Mouse (Mus musculus) cerebellum, postnatal 14 days (tissue): ENCODE results near the gene Creb3.

Experiments used
- DNase-seq, 2 experiments: peaks; one replicate each; pipeline ENCODE4 v3.0.0; 2021; ENCODE audit warnings: mixed read lengths in 2 of 2

Creb3 gene

DNA sequence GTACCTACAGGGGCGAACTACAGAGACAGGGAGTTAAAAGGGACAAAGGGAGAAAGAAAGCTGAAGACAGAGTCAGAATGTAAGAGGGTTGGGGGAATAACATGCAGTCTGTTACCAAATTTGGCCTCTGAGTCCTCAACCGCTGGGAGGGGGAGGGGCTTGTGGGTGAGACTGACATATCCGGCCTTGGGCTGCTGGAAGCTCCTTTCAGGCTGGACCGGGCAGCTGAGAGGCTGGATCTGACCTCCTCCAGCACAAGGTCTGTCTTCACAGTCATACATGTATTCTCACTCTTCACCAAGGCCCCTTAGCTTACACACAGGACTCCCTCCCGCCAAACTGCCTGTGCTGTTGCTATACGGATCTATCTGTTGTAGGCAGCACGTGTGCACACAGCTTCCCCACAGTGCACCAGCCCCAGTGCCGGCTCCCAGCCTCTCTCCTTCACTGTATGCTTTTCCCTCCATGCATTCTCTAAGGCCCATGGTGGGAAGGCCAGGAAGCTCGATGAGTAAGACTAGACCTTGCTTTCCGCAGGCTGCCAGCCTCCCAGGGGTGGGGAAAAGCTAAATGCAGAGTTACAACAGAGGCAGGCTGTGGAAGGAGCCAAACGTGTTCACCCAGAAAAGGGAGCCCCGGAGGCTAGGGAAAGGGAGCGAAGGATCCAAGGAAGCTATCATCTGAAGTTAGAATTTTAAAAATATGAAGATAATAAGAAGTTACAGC is 3.3 kb upstream of the Creb3 start:
- peak in 1 of 2 experiments; percentile 33 for DNase-seq

DNA sequence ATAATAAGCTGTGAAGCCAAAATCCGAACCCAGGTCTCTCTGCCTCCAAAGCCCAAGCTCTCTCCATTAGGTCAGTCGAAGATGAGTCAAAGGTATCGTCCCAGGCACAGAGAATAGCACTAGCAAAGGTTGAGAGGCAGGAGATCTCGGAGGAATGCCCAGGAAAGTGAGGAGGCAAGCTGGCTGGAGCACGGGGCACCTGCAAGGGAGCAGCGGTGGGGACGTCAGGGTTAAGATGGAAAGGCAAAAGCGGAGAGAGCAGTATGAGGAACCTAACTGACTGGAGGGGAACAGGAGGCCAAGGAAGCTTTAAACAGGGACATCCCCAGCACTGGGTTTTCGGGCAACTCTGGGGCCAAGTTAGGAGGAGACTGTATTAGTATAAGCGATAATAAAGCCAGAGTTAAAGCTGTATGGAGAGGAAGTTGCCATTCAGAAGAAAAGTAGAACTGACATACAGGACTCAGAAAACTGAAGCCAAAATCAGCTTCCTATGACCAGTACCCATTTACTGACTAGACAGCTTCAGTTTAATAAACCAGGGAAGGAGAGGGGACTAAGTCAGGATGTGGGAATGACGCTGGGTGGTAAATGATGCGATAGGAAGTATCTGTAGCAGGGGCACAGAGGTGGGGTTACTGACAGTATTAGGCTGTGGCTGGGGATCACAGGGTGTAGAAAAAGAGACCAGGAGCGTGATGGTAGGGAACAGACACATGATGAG is 2.5 kb upstream of the Creb3 start:
- no peak for DNase-seq

DNA sequence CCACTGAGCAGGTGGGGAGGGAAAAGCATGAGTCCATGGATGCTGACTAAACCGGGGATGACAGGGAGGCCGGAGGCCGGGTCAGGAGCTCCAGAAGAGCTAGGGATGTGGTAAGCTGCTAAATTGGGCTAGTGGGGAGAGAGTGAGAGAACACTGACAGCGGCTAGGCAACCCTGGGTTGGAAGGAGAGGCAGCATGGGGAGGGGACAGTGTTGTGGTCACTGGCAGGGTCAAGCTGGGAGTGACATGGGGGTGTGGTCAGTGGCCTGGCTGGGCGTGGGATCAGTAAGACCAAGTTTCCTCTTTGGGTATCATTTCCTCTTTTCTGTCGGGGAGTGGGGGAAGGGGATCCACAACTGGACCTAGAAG is 1.9 kb upstream of the Creb3 start:
- no peak for DNase-seq

DNA sequence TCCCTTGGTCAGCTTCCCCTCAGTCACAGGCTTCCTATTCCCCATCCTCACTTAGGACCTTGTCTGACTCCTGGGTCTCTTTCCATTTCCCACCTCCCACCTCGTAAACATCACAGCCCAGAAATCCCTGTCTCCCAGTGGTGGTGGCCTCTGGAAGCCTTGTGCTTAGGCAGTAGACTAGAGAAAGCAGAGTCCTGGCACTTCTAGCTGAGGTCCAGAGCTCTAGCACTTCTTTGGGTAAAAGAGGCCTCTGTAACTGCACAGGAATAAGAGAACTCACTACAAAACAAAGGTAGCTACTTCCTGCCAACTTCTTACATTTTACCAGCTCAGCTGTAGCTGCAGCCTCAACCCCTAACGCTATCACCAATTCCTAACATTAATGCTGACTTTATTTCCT is 1.2 kb upstream of the Creb3 start:
- no peak for DNase-seq

DNA sequence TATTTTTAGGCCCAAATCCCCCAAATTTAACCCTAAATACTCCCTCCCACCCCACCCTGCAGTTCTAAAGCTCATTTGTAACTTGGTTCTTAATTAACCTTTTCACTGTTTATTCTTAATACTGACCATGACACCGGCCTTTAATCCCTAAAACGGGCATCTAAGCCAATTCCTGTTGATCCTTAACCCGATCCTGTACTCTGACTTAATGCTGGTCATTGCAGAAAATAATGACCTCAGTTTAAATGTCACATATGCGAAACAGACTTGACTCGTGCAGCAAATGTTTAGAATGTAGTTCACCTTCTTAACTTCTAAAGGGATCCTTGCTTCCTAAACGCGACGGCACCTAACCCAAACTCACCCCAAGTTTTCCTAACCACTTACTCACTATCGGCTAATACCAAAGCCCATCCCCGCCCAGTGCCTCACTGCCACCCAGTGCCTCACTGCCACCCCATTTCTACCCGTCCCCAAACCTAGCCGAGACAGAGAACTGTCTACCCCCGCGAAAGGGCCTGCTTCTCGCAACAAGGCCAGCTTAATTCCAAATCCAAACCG is 616 bp upstream of the Creb3 start:
- no peak for DNase-seq

DNA sequence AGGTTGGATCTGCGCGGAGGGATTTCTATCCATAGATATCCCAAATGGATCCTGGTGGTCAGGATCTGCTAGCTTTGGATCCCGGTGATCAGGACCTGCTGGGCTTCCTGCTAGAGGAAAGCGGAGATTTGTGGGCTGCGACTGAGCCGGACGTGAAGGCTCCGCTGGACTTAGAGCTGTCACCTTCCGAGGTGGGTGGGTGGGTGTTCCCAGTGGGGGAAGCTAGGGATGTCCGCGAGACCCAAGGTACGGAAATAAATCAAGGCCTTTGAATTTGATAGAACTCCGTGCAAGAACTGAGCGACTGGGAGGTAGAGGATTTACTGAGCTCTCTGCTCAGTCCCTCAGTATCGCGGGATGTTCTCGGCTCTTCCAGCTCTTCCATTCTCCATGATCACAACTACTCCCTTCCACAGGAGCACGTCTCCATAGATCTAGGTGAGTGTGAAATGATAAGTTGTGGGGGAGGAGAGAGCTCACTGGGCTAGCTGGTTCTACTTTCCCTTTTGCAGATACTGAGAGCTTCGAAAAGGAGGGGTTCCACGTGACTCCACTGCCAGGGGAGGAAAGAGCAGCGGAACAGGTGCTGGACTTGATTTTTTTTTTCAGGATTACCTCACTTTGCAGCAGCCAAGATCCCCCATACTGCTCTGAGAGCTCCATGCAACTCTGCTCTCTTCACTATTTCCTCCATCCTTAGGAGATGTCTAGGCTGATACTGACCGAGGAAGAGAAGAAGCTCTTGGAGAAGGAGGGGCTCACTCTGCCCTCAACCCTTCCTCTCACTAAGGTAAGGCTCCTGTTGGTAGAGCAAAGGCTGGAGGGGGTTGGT is 853 bp downstream of the Creb3 start:
- no peak for DNase-seq

DNA sequence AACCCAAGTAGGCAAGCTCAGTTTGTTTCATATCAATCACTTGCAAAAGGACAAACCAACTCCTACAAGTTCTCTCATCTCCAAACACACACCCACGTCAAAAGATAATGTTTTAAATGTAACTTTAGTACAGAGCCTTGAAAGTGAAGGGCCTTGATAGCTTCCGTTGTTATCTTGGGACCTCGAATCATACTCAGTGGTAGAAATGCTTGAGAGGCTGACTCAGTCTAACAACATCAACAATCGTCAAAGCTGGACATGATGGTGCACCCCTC is 1.4 kb downstream of the Creb3 start:
- DNase-seq: no peak

DNA sequence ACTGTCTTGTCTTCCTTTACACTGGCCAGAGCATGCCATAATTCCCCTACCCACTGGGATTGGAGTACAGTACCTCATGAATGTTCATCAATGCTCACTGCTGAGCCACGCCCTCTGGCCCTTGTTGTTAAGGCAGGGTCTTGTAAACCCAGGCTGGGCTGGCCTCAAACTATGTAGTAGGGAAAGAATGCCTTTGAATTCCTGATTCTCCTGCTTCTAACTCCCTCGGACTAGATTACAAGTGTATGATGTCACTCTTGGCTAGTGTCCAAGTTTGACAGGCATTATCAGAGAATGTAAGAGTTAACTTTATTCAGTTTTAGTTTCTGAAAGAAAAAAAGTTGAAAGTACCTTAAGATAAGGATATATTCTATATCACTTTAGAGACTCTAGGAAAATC is 2.1 kb downstream of the Creb3 start:
- no peak for DNase-seq

DNA sequence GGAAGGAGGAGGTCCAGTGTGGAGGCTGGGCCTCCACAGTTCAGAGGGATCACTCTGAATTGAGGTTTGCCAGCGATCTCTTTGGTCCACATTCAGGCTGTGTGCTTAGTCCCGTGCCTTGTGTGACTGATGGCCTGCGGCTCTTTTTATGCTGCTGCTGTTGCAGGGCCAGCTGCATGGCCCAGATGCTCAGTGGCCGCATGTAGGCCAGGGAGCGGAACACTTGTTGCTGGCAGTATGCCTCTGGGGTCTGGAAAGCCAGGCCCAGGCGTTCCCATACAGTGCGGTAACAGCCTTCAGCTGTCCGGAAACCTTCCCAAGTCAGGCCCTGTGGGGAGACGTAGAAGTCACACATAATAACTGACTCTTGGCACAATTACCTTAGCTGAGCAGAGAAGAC is 5.0 kb downstream of the Creb3 start:
- no peak for DNase-seq

DNA sequence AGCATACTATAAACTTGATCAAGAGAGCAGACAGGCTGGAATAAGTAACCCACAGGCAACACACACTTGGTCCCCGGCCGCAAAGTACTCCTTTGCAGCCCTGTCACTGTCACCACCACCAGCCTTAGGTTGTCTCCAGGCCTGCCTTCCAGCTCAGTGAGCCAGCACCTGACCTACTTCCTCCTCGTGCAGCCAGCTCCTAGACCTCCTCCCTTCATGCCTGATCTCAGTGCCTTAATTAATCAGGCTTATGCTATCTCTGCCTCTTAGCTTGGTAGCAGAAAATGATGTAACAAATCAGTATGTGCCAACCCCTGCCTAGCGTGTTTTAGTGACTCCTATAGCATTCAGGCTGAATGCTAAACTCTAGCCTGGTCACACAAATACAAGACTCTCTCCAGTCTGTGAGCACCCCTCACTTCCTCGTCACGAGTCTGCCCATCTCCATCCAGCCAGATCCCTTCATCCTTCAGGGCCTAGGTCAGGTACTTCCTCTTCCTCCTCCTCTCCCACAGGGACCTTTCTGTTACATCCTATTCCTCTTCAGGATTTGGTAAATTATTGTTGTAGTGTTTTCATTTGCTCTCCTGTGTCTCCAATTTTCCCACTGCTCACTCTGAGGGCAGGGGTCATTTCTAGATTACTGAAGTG is 9.4 kb downstream of the Creb3 start:
- DNase-seq: no peak

DNA sequence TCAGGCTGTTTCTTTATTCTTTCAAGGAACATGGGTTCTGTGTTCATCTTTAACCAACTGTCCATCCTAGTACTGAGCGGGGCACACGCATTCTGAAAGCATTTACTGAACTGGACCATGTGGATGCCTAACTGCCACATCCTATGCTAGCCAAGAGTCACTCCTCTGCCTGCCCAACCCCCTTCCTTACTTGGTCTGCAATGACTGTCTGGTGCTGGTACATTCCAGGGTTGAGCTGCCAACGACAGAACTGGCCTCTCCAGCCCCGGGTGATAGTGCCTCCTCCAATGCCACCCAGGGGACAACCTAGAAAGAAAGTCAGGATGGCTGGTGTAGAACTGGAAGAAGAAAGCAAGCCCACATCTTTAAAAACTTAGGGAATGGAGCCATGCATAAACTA is 11.4 kb downstream of the Creb3 start:
- no peak for DNase-seq

DNA sequence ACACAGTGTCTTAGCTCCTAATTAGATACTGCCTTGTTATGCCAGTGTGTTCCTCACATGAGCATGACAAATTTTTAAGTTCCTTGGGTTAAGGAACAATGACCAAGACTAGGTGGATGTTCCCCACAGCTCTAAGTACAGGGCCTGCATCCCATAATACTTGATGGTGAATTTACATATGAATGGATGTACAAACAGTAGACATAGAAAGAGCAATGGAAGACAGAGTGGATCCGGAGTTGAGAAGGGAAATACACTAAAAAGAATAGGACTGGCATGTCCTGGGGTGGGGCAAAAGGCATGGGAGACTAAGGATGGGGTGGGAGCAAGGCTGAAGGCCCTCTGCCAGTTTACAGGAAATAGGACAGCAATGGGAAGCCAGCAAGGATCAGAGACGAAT is 13.2 kb downstream of the Creb3 start:
- DNase-seq: no peak

DNA sequence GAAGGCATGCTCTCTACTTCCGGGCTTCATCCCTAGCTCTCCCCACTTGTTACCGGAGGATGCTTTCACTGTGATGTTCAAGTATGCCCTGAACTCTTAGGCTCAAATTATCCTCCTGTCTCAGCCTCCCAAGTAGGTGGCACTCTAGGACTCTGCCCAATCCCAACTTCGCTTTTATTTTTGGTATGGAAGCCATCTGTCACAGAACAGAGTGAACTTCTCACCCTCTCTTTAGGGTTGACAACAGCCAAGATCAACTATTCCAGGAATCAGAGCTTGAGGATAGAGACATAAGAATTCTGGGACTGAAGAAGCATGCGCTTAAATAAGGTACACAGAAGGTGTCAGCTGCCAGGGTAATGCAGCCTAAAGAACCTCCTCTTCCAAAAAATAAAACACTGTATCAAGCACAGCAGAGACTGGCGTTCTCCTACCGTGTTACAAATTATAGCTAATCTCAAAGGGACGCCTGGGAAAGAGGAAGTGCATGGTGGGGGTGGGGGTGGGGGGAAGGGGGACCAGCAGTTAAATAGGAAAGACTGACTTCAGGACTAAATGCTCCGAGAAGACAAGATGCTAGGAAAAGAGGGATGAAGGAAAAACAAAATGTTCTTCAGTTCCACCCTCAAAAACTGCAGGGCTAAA is 15.2 kb downstream of the Creb3 start:
- DNase-seq: no peak

DNA sequence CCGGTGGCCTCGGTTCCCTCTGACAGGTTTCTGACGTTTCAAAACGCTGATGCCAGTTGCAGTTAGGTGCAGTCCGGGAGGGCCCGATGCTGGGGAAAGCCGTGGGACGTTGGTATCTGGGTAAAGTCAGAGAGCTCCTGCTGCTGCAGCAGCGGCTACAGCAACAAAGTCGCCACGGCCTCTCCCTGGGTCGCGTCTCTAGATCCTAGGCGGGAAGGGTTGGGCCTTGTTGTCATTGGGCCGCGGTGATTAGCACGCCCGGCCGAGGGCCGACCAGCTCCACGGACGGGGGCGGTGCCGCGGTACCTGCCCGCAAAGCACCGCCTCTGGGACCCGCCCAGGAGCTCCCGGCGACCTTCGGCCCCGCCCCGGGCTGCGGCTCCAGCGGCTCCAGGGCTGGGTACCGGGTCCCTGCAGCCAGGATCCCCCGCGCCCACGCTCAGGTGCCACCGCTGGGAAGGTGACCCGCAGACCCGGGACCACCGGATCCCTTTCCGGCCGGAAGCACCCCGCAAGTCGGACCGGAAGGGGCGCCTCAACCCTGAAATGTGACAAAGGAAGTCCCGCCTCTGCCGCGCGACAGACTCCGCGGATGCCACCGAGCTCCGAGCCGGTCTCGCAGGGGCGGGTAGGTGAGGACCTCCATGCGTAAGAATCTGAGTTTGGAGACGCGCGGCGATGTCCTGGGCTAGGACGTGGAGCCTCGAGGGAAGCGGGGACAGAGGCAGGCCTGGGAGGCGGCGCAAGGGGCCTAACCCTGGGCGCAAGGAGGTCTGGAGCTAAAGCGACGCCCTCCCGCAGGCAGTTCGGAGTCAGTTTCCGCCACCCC is 16.5 kb downstream of the Creb3 start, which contains the start of the genes Rgp1 and Gba2:
Rgp1 (plus strand) TSS at position 340 of the 829 bp plus-strand sequence.
Gba2 (minus strand) TSS at position 498 of the 829 bp plus-strand sequence.
- DNase-seq: peak; percentile 86 to 90

DNA sequence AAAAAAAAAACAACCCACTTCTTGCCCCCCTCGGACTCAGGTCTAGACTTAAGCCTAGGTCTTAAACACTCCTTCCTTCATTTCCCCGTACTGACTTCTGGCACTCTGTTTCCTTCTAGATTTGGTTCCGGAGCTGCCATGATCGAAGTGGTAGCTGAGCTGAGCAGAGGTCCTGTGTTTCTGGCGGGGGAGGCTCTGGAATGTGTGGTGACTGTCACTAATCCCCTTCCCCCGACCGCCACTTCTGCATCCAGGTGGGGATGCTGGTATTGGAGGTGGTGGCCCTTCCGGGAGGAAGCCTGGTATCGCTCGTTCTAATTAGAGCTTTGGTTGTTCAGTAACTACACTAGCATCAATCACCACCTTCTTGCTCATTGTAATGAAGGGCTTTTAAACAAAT is 17.1 kb downstream of the Creb3 start:
- DNase-seq: no peak

DNA sequence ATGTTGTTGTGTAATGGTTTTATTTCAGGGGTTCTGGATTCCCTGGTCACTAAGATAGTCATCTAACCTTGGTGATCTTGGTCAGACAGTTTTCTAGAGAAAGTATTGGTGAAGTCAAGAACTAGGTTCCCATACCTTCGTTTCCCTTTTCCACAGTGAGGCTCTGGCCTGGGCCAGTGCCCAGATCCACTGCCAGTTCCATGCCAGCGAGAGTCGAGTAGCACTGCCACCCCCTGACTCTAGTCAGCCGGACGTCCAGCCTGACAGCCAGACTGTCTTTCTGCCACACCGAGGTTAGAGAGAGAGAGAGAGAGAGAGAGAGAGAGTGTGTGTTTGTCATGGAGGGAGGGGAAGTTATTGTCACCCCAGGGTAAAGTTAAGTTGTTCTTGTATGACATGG is 17.6 kb downstream of the Creb3 start:
- peak in 1 of 2 experiments; percentile 38 for DNase-seq

DNA sequence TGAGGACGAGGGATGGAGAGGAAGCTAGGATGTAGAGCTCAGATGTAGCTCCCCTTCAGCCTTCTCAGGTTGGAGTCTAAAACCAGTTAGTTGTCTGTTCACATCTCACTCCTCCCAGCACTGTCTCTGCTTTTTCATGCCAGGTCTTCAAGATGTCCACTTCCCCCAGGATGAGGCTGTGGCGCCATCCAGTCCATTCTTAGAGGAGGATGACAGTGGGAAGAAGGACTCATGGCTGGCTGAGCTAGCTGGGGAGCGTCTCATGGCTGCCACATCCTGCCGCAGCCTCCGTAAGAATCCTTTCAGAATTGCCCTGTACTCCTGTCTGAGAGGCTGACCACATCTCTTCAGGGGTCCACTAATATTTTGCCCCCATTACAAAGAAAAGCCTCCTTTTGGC is 18.6 kb downstream of the Creb3 start:
- no peak for DNase-seq

DNA sequence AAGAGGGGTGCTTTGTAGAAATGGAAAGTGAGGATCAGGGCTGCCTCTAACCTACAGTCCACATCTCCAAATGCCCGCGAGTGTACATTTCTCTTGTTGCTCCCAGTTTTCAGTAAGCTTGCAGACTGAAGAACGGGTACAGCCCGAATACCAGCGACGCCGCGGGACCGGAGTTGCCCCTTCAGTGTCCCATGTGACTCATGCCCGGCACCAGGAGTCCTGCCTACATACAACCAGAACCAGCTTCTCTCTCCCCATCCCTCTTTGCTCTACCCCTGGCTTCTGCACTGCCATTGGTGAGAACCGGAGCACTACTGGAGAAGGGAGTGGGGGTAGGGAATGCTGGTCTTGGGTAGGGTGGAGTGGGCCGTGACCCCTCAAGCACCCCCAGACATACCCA is 19.2 kb downstream of the Creb3 start:
- DNase-seq: no peak

DNA sequence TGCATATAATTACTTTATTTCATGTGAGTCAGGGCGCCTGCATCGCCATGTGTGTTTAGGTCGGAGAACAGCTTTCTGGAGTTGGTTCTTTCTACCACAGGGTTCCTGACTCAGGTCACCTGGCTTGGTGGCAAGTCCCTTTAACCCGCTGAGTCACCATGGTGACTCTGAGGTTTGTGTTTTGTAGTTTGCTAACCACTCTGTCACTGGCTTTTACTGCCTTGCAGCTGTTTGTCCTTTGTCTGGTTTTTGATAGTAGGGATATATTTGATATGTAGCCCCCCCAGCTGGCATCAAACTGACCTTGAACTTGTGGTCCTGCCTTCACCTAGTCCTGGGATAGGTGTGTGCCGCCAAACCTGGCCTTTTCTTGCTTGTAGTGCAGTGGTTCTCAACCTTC is 20.1 kb downstream of the Creb3 start:
- no peak for DNase-seq

DNA sequence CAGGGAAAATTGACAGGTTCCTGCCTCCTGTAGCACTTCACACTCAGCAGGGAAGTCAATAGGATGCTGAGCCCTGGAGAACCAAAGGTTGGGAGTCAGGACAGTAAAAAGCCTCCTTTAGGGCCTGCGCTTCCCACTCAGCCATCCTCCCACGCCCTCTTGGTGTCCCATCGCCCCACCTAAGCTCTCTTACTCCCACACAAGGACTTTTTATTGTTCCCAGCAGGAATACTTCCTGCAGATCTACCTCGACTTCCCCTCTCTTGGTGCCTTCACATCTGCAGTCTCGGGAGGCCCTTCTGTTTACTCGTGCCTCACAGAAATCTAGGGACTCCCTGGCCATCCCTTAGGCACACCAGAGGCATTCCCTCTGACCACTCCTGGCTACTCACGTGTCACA is 21.3 kb downstream of the Creb3 start:
- no peak for DNase-seq
